Mouse (Mus musculus) hindbrain, embryonic 11.5 days (tissue): ENCODE measurements around the gene Rsbn1l. TPM values are rescaled to one million over a fixed set of nuclear protein-coding genes. Genes with fewer than 3 reads are reported as not detected.

Experiments
- ATAC-seq: fragments of 200-750 bp; cut with Nextera tagmentation; 2 replicates; pipeline ENCODE4 v1.8.0; 2017; ENCODE audit warnings: mild to moderate bottlenecking, moderate TSS enrichment, moderate library complexity; ENCODE audit not compliant: low FRiP score
- DNase-seq: peaks from one replicate; pipeline ENCODE4 v3.0.0-alpha.2; 2015; ENCODE audit warnings: low spot score
- H3K27ac ChIP-seq: fragments of 300-500 bp; sonication (generic); 2 replicates; pipeline ENCODE4 v1.5.1; 2014; ENCODE audit warnings: mild to moderate bottlenecking, low read depth, low read length
- H3K27me3 ChIP-seq: fragments of 300-500 bp; sonication (generic); 2 replicates; pipeline ENCODE4 v1.6.1; 2014; ENCODE audit warnings: mild to moderate bottlenecking, low read length, moderate library complexity, mixed read lengths; ENCODE audit not compliant: control insufficient read depth, insufficient read depth
- H3K36me3 ChIP-seq: fragments of 300-500 bp; sonication (generic); 2 replicates; pipeline ENCODE4 v1.6.1; 2014; ENCODE audit warnings: mild to moderate bottlenecking, low read length, moderate library complexity, mixed read lengths; ENCODE audit not compliant: control insufficient read depth, insufficient read depth
- H3K4me1 ChIP-seq: fragments of 300-500 bp; sonication (generic); replicated peaks from 2 replicates; pipeline ENCODE4 v1.6.1; 2014; ENCODE audit warnings: low read length, mixed read lengths; ENCODE audit not compliant: control insufficient read depth, insufficient read depth
- H3K4me2 ChIP-seq: fragments of 300-500 bp; sonication (generic); replicated peaks from 2 replicates; pipeline ENCODE4 v1.6.1; 2014; ENCODE audit warnings: mild to moderate bottlenecking, low read depth, low read length
- H3K4me3 ChIP-seq: fragments of 300-500 bp; sonication (generic); 2 replicates; pipeline ENCODE4 v1.5.1; 2014; ENCODE audit warnings: low read depth, low read length
- H3K9ac ChIP-seq: fragments of 300-500 bp; sonication (generic); 2 replicates; pipeline ENCODE4 v1.6.1; 2014; ENCODE audit warnings: low read depth, low read length
- H3K9me3 ChIP-seq: fragments of 300-500 bp; sonication (generic); 2 replicates; pipeline ENCODE4 v1.6.1; 2016; ENCODE audit warnings: low read length; ENCODE audit not compliant: control insufficient read depth
- WGBS: fragments of 180-500 bp; shearing (Covaris S2); extraction: QIAGEN DNeasy Blood & Tissue Kit; methylation state at CpG from one replicate; pipeline ENCODE4 v1.1.7; 2014; 5-methylcytosine and 5-hydroxymethylcytosine counted together
- polyA plus RNA-seq: library from polyadenylated mRNA; unstranded; fragments of >200 nt; fragmentation: Nextera tagmentation; extraction: Ambion mirVana; gene quantifications from 2 replicates; pipeline ENCODE4 v1.2.1, GENCODE M21; 2014

Gene Rsbn1l
- polyA plus RNA-seq, 1 experiment from 2014 or later: 7.3 TPM

GRCm38 (mm10) chr5:20843405-20843804 is 112.8 kb downstream of the Rsbn1l start:
- Histone ChIP-seq H3K4me2 (no peak overlapping the region), H3K27ac (no peak overlapping the region), H3K36me3 (no peaks in the 10 kb centered on the region), H3K27me3 (no peaks in the 10 kb centered on the region), H3K4me3 (no peak overlapping the region), H3K9ac (no peak overlapping the region), H3K9me3 (no peaks in the 10 kb centered on the region), H3K4me1 (no peaks in the 10 kb centered on the region)
- WGBS: 80% methylated on average over 1 of the region's 3 CpGs
- no peak for DNase-seq
- ATAC-seq: no peak

Other genes starting within 250 kb of the Rsbn1l start
- 21.2 and 21.4 TPM in 2 replicates for gene Phtf2, start 74.3 kb downstream of the Rsbn1l start, polyA plus RNA-seq
- 58.5 and 59.0 TPM in 2 replicates for gene Tmem60, start 74.2 kb downstream of the Rsbn1l start, polyA plus RNA-seq
- gene Ptpn12, start 99.5 kb upstream of the Rsbn1l start, polyA plus RNA-seq: 32.3 and 40.1 TPM in 2 replicates
- 2.3 and 2.7 TPM in 2 replicates for gene Gsap, start 229.9 kb upstream of the Rsbn1l start, polyA plus RNA-seq